Mouse (Mus musculus) brown adipose tissue, adult 24 weeks (tissue): ENCODE data around the gene Klk1b5. TPM values are rescaled to one million over a fixed set of nuclear protein-coding genes. Genes with fewer than 3 reads are reported as not detected.

Experiments used
- polyA plus RNA-seq: library from polyadenylated mRNA; stranded (reverse); fragments of >200 nt; gene quantifications from 2 replicates; pipeline ENCODE4 v1.2.4, GENCODE M21; 2012; ENCODE audit not compliant: missing spikeins, insufficient read depth, insufficient read length

Gene Klk1b5
- polyA plus RNA-seq, 1 experiment, result not detected

Other genes with a start within 250 kb of the Klk1b5 start
- not detected in 2 replicates for gene Klk1b1, start 249.2 kb upstream of the Klk1b5 start, polyA plus RNA-seq
- not detected in 2 replicates for gene Klk1b9, start 239.9 kb upstream of the Klk1b5 start, polyA plus RNA-seq
- not detected in 2 replicates for gene Klk1b11, start 220.1 kb upstream of the Klk1b5 start, polyA plus RNA-seq
- not detected in 2 replicates for gene Klk1b26, start 203.8 kb upstream of the Klk1b5 start, polyA plus RNA-seq
- not detected in 2 replicates for gene Klk1b27, start 163.7 kb upstream of the Klk1b5 start, polyA plus RNA-seq
- gene Klk1b21, start 113.6 kb upstream of the Klk1b5 start, polyA plus RNA-seq, result not detected in 2 replicates
- not detected in 2 replicates for gene Klk1b22, start 103.3 kb upstream of the Klk1b5 start, polyA plus RNA-seq
- gene Klk1b16, start 79.2 kb upstream of the Klk1b5 start, polyA plus RNA-seq, result not detected in 2 replicates
- gene Klk1b24, start 27.7 kb upstream of the Klk1b5 start, polyA plus RNA-seq, result not detected in 2 replicates
- not detected in 2 replicates for gene Klk1b3, start 17.8 kb upstream of the Klk1b5 start, polyA plus RNA-seq
- not detected in 2 replicates for gene Klk1b4, start 8.5 kb upstream of the Klk1b5 start, polyA plus RNA-seq
- gene Klk1, start 9.4 kb downstream of the Klk1b5 start, polyA plus RNA-seq, result not detected in 2 replicates
- not detected in 2 replicates for gene Gm36864, start 20.2 kb downstream of the Klk1b5 start, polyA plus RNA-seq
- not detected in 2 replicates for gene 1700028J19Rik, start 30.8 kb downstream of the Klk1b5 start, polyA plus RNA-seq
- gene 2410002F23Rik, start 30.8 kb downstream of the Klk1b5 start, polyA plus RNA-seq, result 5.5 and 5.7 TPM in 2 replicates
- gene Acp4, start 41.4 kb downstream of the Klk1b5 start, polyA plus RNA-seq, result not detected in 2 replicates
- gene Gm15517, start 45.5 kb downstream of the Klk1b5 start, polyA plus RNA-seq, result not detected in 2 replicates
- 1.4 and 1.8 TPM in 2 replicates for gene Clec11a, start 91.0 kb downstream of the Klk1b5 start, polyA plus RNA-seq
- gene Shank1, start 94.3 kb downstream of the Klk1b5 start, polyA plus RNA-seq, result 0.59 and 1.0 TPM in 2 replicates
- 3.2 and 4.9 TPM in 2 replicates for gene Syt3, start 168.2 kb downstream of the Klk1b5 start, polyA plus RNA-seq
- not detected in 2 replicates for gene 1700008O03Rik, start 169.9 kb downstream of the Klk1b5 start, polyA plus RNA-seq
- not detected in 2 replicates for gene Lrrc4b, start 213.1 kb downstream of the Klk1b5 start, polyA plus RNA-seq
- not detected in 2 replicates for gene Aspdh, start 249.4 kb downstream of the Klk1b5 start, polyA plus RNA-seq